Mouse (Mus musculus): ENCODE measurements around the gene Prl8a2. TPM values are rescaled to one million over a fixed set of nuclear protein-coding genes. Genes with fewer than 3 reads are reported as not detected.

Gene Prl8a2
- not detected in 2 replicates for polyA plus RNA-seq (2012; ENCODE audit: low replicate concordance)

GRCm38 (mm10) chr13:27345373-27345772 is at the start of gene Prl8a2:
Prl8a2 (plus strand) TSS chr13:27345673.

GRCm38 (mm10) chr13:27312334-27313225 is 32.9 kb upstream of the Prl8a2 start, which contains the start of gene Prl6a1:
Prl6a1 (plus strand) TSS chr13:27312627.

GRCm38 (mm10) chr13:27390746-27391145 is 45.3 kb downstream of the Prl8a2 start, which contains the start of gene Prl2b1:
Prl2b1 (minus strand) TSS chr13:27390846.

Other genes with a start within 250 kb of the Prl8a2 start
- not detected in 2 replicates for gene Prl3d2, start 224.0 kb upstream of the Prl8a2 start, polyA plus RNA-seq (2012; ENCODE audit: low replicate concordance)
- not detected in 2 replicates for gene Prl3d3, start 188.9 kb upstream of the Prl8a2 start, polyA plus RNA-seq (2012; ENCODE audit: low replicate concordance)
- not detected in 2 replicates for gene Prl3c1, start 149.0 kb upstream of the Prl8a2 start, polyA plus RNA-seq (2012; ENCODE audit: low replicate concordance)
- not detected in 2 replicates for gene Prl3b1, start 103.8 kb upstream of the Prl8a2 start, polyA plus RNA-seq (2012; ENCODE audit: low replicate concordance)
- gene Prl3a1, start 86.2 kb upstream of the Prl8a2 start, polyA plus RNA-seq (2012; ENCODE audit: low replicate concordance): not detected in 2 replicates
- not detected in 2 replicates for gene Prl6a1, start 33.0 kb upstream of the Prl8a2 start, polyA plus RNA-seq (2012; ENCODE audit: low replicate concordance)
- not detected in 2 replicates for gene Prl2b1, start 45.2 kb downstream of the Prl8a2 start, polyA plus RNA-seq (2012; ENCODE audit: low replicate concordance)
- gene Prl8a6, start 93.0 kb downstream of the Prl8a2 start, polyA plus RNA-seq (2012; ENCODE audit: low replicate concordance): not detected in 2 replicates
- not detected in 2 replicates for gene Prl8a8, start 167.5 kb downstream of the Prl8a2 start, polyA plus RNA-seq (2012; ENCODE audit: low replicate concordance)
- not detected in 2 replicates for gene Prl8a9, start 218.9 kb downstream of the Prl8a2 start, polyA plus RNA-seq (2012; ENCODE audit: low replicate concordance)
- gene Prl8a1, start 236.5 kb downstream of the Prl8a2 start, polyA plus RNA-seq (2012; ENCODE audit: low replicate concordance): not detected in 2 replicates

Data from leukemia stem cell, adult 10-12 weeks (primary cell).